ENCODE assay signal across 8 mouse cellular contexts in the genomic region with DNA sequence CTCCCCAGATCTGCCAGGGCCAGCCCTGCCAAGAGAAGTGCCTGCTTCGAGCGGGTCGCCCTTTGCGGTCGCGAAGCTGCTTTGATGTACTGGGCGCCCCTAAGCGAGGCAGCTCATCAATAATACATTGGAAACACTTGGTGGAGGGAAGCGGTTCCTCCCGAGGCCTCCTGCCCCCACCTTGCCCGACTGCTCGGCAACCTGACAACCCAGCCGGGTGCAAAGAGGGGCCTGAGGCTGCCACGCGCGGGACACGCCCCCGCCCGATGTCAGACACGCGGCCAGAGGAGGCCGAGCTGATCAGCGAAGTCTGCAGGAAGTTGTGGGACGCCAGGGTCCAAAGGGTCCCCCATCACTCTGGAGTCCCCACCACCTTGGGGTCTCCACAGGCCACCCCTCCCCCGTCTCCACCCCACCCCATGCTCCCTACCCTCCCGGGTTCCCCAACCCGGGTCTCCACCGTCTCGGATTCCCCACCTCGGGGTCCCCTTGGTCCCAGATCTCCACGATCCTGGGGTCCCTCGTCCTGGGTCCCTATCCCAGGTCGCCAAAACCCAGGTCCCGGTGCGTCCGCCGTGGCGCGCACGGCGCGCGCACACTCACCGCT. TPM values are rescaled to one million over a fixed set of nuclear protein-coding genes. Genes with fewer than 3 reads are reported as not detected.
DNase-seq lines count a peak whose midpoint lies in the region; ATAC-seq and TF ChIP-seq lines count a peak whose summit lies in the region.

No protein-coding gene starts in this region.

- H3K9ac ChIP-seq in heart, embryonic 11.5 days (ENCODE audit: low read depth, low read length): peak overlapping the region; percentile 65
- H3K9ac ChIP-seq in ES-E14 (ENCODE audit: insufficient read depth, low read depth, low read length, poor library complexity, severe bottlenecking): peak overlapping the region; percentile 75
- H3K9ac ChIP-seq in kidney, embryonic 16.5 days (replicated peaks; ENCODE audit: low read length): peak overlapping the region; percentile 75
- peak overlapping the region; percentile 68 for H3K9ac ChIP-seq in midbrain, embryonic 15.5 days

- H3K27me3 ChIP-seq in heart, embryonic 11.5 days (ENCODE audit: control insufficient read depth, insufficient read depth, low read length): peaks cover 15% of the 10 kb centered on the region
- peaks cover 72% of the 10 kb centered on the region for H3K27me3 ChIP-seq in forebrain, embryonic 10.5 days (ENCODE audit: poor library complexity, severe bottlenecking)
- H3K27me3 ChIP-seq in kidney, embryonic 16.5 days (ENCODE audit: insufficient read depth, low read length): peaks cover 9% of the 10 kb centered on the region
- H3K27me3 ChIP-seq in midbrain, embryonic 15.5 days (replicated peaks): 0 out of 2 replicates have a peak, but pooled peaks cover 5% of the 10 kb centered on the region

- in situ Hi-C loops in ES-E14 (cut with MboI; ENCODE audit: low sequenced_read_pairs in 2 of 2, unreplicated experiment in 2 of 2): no loop called here

- peak overlapping the region; percentile 95 for H3K4me2 ChIP-seq in heart, embryonic 11.5 days
- peak overlapping the region; percentile 99 for H3K4me2 ChIP-seq in kidney, embryonic 16.5 days (replicated peaks; ENCODE audit: low read depth, low read length)
- H3K4me2 ChIP-seq in midbrain, embryonic 15.5 days: peak overlapping the region; percentile 93

- H3K4me3 ChIP-seq in heart, embryonic 11.5 days (ENCODE audit: low read depth, low read length): peak overlapping the region; percentile 67
- peak overlapping the region; percentile 74 to 75 for H3K4me3 ChIP-seq in ES-E14 (ENCODE audit: insufficient read depth in 1 of 2, low read depth in 1 of 2, low read length in 2 of 2, poor library complexity in 1 of 2, severe bottlenecking in 1 of 2)
- peak overlapping the region; percentile 74 for H3K4me3 ChIP-seq in forebrain, embryonic 10.5 days
- H3K4me3 ChIP-seq in kidney, embryonic 16.5 days (ENCODE audit: low read length): peak overlapping the region; percentile 62
- peak overlapping the region; percentile 67 for H3K4me3 ChIP-seq in midbrain, embryonic 15.5 days

- DNase-seq in heart, postnatal 36 days: no peak
- no peak for DNase-seq in ES-E14 (ENCODE audit: low read depth, low spot score)
- peak; percentile 33 for DNase-seq in forebrain, embryonic 10.5 days (ENCODE audit: extremely low spot score, low spot score)
- no peak for DNase-seq in ovary, adult 18-20 months (ENCODE audit: low spot score)

- 0 out of 2 replicates have a peak, but pooled peaks cover 2% of the 10 kb centered on the region for H3K9me3 ChIP-seq in heart, embryonic 11.5 days (replicated peaks; ENCODE audit: control insufficient read depth, low read length)
- no peaks in the 10 kb centered on the region for H3K9me3 ChIP-seq in ES-E14 (ENCODE audit: control insufficient read depth, insufficient read depth, low read depth, low read length)
- peaks cover 4% of the 10 kb centered on the region; the same call in 1 of the 2 replicates for H3K9me3 ChIP-seq in forebrain, embryonic 10.5 days
- H3K9me3 ChIP-seq in kidney, embryonic 16.5 days (ENCODE audit: low read length): no peaks in the 10 kb centered on the region
- no peaks in the 10 kb centered on the region for H3K9me3 ChIP-seq in midbrain, embryonic 15.5 days

- 1% methylated on average over 40 of the region's 44 CpGs for WGBS in heart, embryonic 11.5 days (ENCODE audit: insufficient replicate concordance)
- whole genome bisulfite sequencing in forebrain, embryonic 10.5 days: 1% methylated on average over 44 of the region's 44 CpGs
- 1% methylated on average over 44 of the region's 44 CpGs for WGBS in kidney, embryonic 16.5 days
- under 1% methylated on average over 44 of the region's 44 CpGs for WGBS in midbrain, embryonic 15.5 days

- no peaks in the 10 kb centered on the region for H3K36me3 ChIP-seq in heart, embryonic 11.5 days (ENCODE audit: control insufficient read depth, insufficient read depth, low read length)
- H3K36me3 ChIP-seq in ES-E14 (ENCODE audit: control insufficient read depth, insufficient read depth, low read length, poor library complexity, severe bottlenecking): no peaks in the 10 kb centered on the region
- no peaks in the 10 kb centered on the region for H3K36me3 ChIP-seq in forebrain, embryonic 10.5 days (replicated peaks)
- H3K36me3 ChIP-seq in kidney, embryonic 16.5 days (ENCODE audit: insufficient read depth, low read length): no peaks in the 10 kb centered on the region
- H3K36me3 ChIP-seq in midbrain, embryonic 15.5 days (replicated peaks): no peaks in the 10 kb centered on the region

- H3K27ac ChIP-seq in heart, embryonic 11.5 days (ENCODE audit: low read depth, low read length): no peak overlapping the region
- H3K27ac ChIP-seq in ES-E14 (ENCODE audit: insufficient read depth, low read depth, low read length, poor library complexity, severe bottlenecking): no peak overlapping the region
- H3K27ac ChIP-seq in forebrain, embryonic 10.5 days: peak overlapping the region; percentile 69
- no peak overlapping the region for H3K27ac ChIP-seq in kidney, embryonic 16.5 days (ENCODE audit: low read length)
- H3K27ac ChIP-seq in midbrain, embryonic 15.5 days: peak overlapping the region; percentile 32; the same call in 1 of the 2 replicates

- intact Hi-C loops in heart, postnatal 36 days (cut with DNase I): no loop called here

- peak; percentile 33; the same call in 1 of the 2 replicates for ATAC-seq in heart, embryonic 11.5 days (replicated peaks; ENCODE audit: insufficient number of reproducible peaks, low FRiP score, low TSS enrichment)
- ATAC-seq in kidney, embryonic 16.5 days (ENCODE audit: low FRiP score, low TSS enrichment): peak; percentile 50
- peak; percentile 48; the same call in 1 of the 2 replicates for ATAC-seq in midbrain, embryonic 15.5 days (replicated peaks)
- ATAC-seq in cerebellum, adult (ENCODE audit: insufficient number of reproducible peaks, low FRiP score, low TSS enrichment): no peak

- H3K4me1 ChIP-seq in heart, embryonic 11.5 days (ENCODE audit: control insufficient read depth, insufficient read depth, low read length): peaks cover 15% of the 10 kb centered on the region
- H3K4me1 ChIP-seq in ES-E14 (ENCODE audit: control insufficient read depth in 2 of 2, insufficient read depth in 2 of 2, low read length in 2 of 2, poor library complexity in 1 of 2): peaks cover 7 to 29% of the 10 kb centered on the region in 2 experiments; a peak in 3 of 4 replicates
- H3K4me1 ChIP-seq in forebrain, embryonic 10.5 days: peaks cover 34% of the 10 kb centered on the region
- H3K4me1 ChIP-seq in kidney, embryonic 16.5 days (ENCODE audit: insufficient read depth, low read length): peaks cover 11% of the 10 kb centered on the region
- peaks cover 18% of the 10 kb centered on the region for H3K4me1 ChIP-seq in midbrain, embryonic 15.5 days

TF ChIP-seq in ES-E14, 5 proteins besides CTCF, POLR2A, EP300 and RAD21:
- no peak for TF ChIP-seq HCFC1 (IDR thresholded peaks at IDR 0.05; ENCODE audit: borderline replicate concordance, insufficient read depth, low read length)
- no peak for TF ChIP-seq ZC3H11A (IDR thresholded peaks at IDR 0.05; ENCODE audit: borderline replicate concordance, low read depth, low read length)
- no peak for TF ChIP-seq CHD2 (IDR thresholded peaks at IDR 0.05; ENCODE audit: low read depth, low read length)
- no peak for TF ChIP-seq MAFK (IDR thresholded peaks at IDR 0.05; ENCODE audit: insufficient read depth, low read depth, low read length)
- TF ChIP-seq ZNF384 (IDR thresholded peaks at IDR 0.05; ENCODE audit: low read depth, low read length): no peak

RNA-seq across cellular contexts. Expression of a gene that starts 13.7 kb away (rescaled TPM):
- 3.5 and 4.6 TPM in 2 replicates for polyA plus RNA-seq in heart, embryonic 11.5 days (2014; fragmentation: Nextera tagmentation; extraction: Ambion mirVana)
- total RNA-seq in heart, postnatal 36 days (2021): 1 to 10 TPM; 3.1 to 3.4 TPM
- 21.8 and 24.7 TPM in 2 replicates for total RNA-seq in ES-E14 (2012; rRNA removed)
- polyA plus RNA-seq in forebrain, embryonic 10.5 days (2016; fragmentation: Nextera tagmentation; extraction: Ambion mirVana): 2.3 and 2.8 TPM in 2 replicates
- polyA plus RNA-seq in kidney, embryonic 16.5 days (2015; fragmentation: Nextera tagmentation; extraction: Ambion mirVana): 2.3 and 2.4 TPM in 2 replicates
- polyA plus RNA-seq in midbrain, embryonic 15.5 days (2015; fragmentation: Nextera tagmentation; extraction: Ambion mirVana): 18.1 and 20.1 TPM in 2 replicates

RNA-seq across cellular contexts. Expression of a gene that starts 34.1 kb away (rescaled TPM):
- polyA plus RNA-seq in heart, embryonic 11.5 days (2014; fragmentation: Nextera tagmentation; extraction: Ambion mirVana): 1.9 and 2.0 TPM in 2 replicates
- 1 to 10 TPM in 1 of 2 experiments, not detected in 1; 1.1 TPM for total RNA-seq in heart, postnatal 36 days (2021)
- total RNA-seq in ES-E14 (2012; rRNA removed): 0.49 TPM in 1 of 2 replicates, not detected in the other
- 3.2 and 4.0 TPM in 2 replicates for polyA plus RNA-seq in forebrain, embryonic 10.5 days (2016; fragmentation: Nextera tagmentation; extraction: Ambion mirVana)
- 3.4 and 4.2 TPM in 2 replicates for polyA plus RNA-seq in kidney, embryonic 16.5 days (2015; fragmentation: Nextera tagmentation; extraction: Ambion mirVana)
- polyA plus RNA-seq in midbrain, embryonic 15.5 days (2015; fragmentation: Nextera tagmentation; extraction: Ambion mirVana): 6.6 and 6.8 TPM in 2 replicates

RNA-seq across cellular contexts. Expression of a gene that starts 34.3 kb away (rescaled TPM):
- 1,603 and 1,668 TPM in 2 replicates for polyA plus RNA-seq in heart, embryonic 11.5 days (2014; fragmentation: Nextera tagmentation; extraction: Ambion mirVana)
- 1,000 to 10,000 TPM; 4,631 to 4,708 TPM for total RNA-seq in heart, postnatal 36 days (2021)
- total RNA-seq in ES-E14 (2012; rRNA removed): 1,965 and 2,746 TPM in 2 replicates
- polyA plus RNA-seq in forebrain, embryonic 10.5 days (2016; fragmentation: Nextera tagmentation; extraction: Ambion mirVana): 865 and 885 TPM in 2 replicates
- polyA plus RNA-seq in kidney, embryonic 16.5 days (2015; fragmentation: Nextera tagmentation; extraction: Ambion mirVana): 1,211 and 1,278 TPM in 2 replicates
- polyA plus RNA-seq in midbrain, embryonic 15.5 days (2015; fragmentation: Nextera tagmentation; extraction: Ambion mirVana): 1,028 and 1,049 TPM in 2 replicates

RNA-seq across cellular contexts. Expression of a gene that starts 34.6 kb away (rescaled TPM):
- 202 and 221 TPM in 2 replicates for polyA plus RNA-seq in heart, embryonic 11.5 days (2014; fragmentation: Nextera tagmentation; extraction: Ambion mirVana)
- total RNA-seq in heart, postnatal 36 days (2021): 10 to 100 TPM; 40.2 to 46.2 TPM
- total RNA-seq in ES-E14 (2012; rRNA removed): 328 and 332 TPM in 2 replicates
- polyA plus RNA-seq in forebrain, embryonic 10.5 days (2016; fragmentation: Nextera tagmentation; extraction: Ambion mirVana): 379 and 400 TPM in 2 replicates
- polyA plus RNA-seq in kidney, embryonic 16.5 days (2015; fragmentation: Nextera tagmentation; extraction: Ambion mirVana): 253 and 262 TPM in 2 replicates
- polyA plus RNA-seq in midbrain, embryonic 15.5 days (2015; fragmentation: Nextera tagmentation; extraction: Ambion mirVana): 98.0 and 115 TPM in 2 replicates

RNA-seq across cellular contexts. Expression of a gene that starts 44.7 kb away (rescaled TPM):
- 81.8 and 82.7 TPM in 2 replicates for polyA plus RNA-seq in heart, embryonic 11.5 days (2014; fragmentation: Nextera tagmentation; extraction: Ambion mirVana)
- 1 to 10 TPM in 1 of 2 experiments, under 1 TPM in 1; 0.86 to 1.7 TPM for total RNA-seq in heart, postnatal 36 days (2021)
- 47.0 and 56.2 TPM in 2 replicates for total RNA-seq in ES-E14 (2012; rRNA removed)
- polyA plus RNA-seq in forebrain, embryonic 10.5 days (2016; fragmentation: Nextera tagmentation; extraction: Ambion mirVana): 154 and 158 TPM in 2 replicates
- 114 and 117 TPM in 2 replicates for polyA plus RNA-seq in kidney, embryonic 16.5 days (2015; fragmentation: Nextera tagmentation; extraction: Ambion mirVana)
- 15.3 and 16.5 TPM in 2 replicates for polyA plus RNA-seq in midbrain, embryonic 15.5 days (2015; fragmentation: Nextera tagmentation; extraction: Ambion mirVana)

Comparison
In these comparisons a context has a peak if more than half of its experiments do, and no peak if none do; other contexts are left out.
1. H3K27ac ChIP-seq: peak in forebrain, embryonic 10.5 days (single experiment) and midbrain, embryonic 15.5 days (single experiment); none in heart, embryonic 11.5 days (single experiment), ES-E14 (single experiment) and kidney, embryonic 16.5 days (single experiment).
2. Peak in every context shown above with its lines, with median percentiles within 50 percentile points of each other: H3K4me2 ChIP-seq, H3K4me3 ChIP-seq and H3K9ac ChIP-seq.